Mouse (Mus musculus) ES-Bruce4 (cell line): ENCODE measurements around the gene Sgms1. TPM values are rescaled to one million over a fixed set of nuclear protein-coding genes. Genes with fewer than 3 reads are reported as not detected.

ENCODE experiments used
- H3K27ac ChIP-seq: 2 replicates; pipeline ENCODE4 v1.5.1; 2012; ENCODE audit warnings: low read length, inconsistent platforms; ENCODE audit not compliant: insufficient read depth
- H3K27me3 ChIP-seq: 2 replicates; pipeline ENCODE4 v1.6.1; 2012; ENCODE audit warnings: mild to moderate bottlenecking, low read length, inconsistent platforms; ENCODE audit not compliant: control insufficient read depth, poor library complexity, insufficient read depth, severe bottlenecking
- H3K36me3 ChIP-seq: 2 replicates; pipeline ENCODE4 v1.6.1; 2012; ENCODE audit warnings: inconsistent platforms, mild to moderate bottlenecking, low read length, moderate library complexity; ENCODE audit not compliant: control insufficient read depth, poor library complexity, insufficient read depth, severe bottlenecking
- H3K4me1 ChIP-seq: one replicate; pipeline ENCODE4 v1.8.1; 2011; ENCODE audit warnings: low read length; ENCODE audit not compliant: control insufficient read depth, insufficient read depth
- H3K4me3 ChIP-seq: 2 replicates; pipeline ENCODE4 v1.5.1; 2011; ENCODE audit warnings: low read depth, mild to moderate bottlenecking, low read length
- H3K9ac ChIP-seq: 2 replicates; pipeline ENCODE4 v1.6.1; 2012; ENCODE audit warnings: low read depth, mild to moderate bottlenecking, inconsistent platforms; ENCODE audit not compliant: poor library complexity, severe bottlenecking
- H3K9me3 ChIP-seq: replicated peaks from 2 replicates; pipeline ENCODE4 v1.6.1; 2012; ENCODE audit warnings: mild to moderate bottlenecking, low read length, inconsistent platforms; ENCODE audit not compliant: control insufficient read depth, poor library complexity, insufficient read depth, severe bottlenecking
- CTCF ChIP-seq: IDR thresholded peaks from one replicate; pipeline ENCODE4 v1.8.1; 2011; ENCODE audit warnings: low read depth, low read length
- EP300 ChIP-seq: IDR thresholded peaks from 2 replicates; pipeline ENCODE4 v1.6.1; 2011; ENCODE audit warnings: low read depth, low read length; ENCODE audit not compliant: insufficient read depth
- POLR2A ChIP-seq: IDR thresholded peaks from one replicate; pipeline ENCODE4 v1.8.1; 2011; ENCODE audit warnings: low read length; ENCODE audit not compliant: insufficient read depth
- polyA plus RNA-seq: library from polyadenylated mRNA; stranded (reverse); fragments of >200 nt; gene quantifications from 2 replicates; pipeline ENCODE4 v1.2.4, GENCODE M21; 2011; ENCODE audit warnings: low read depth; ENCODE audit not compliant: missing spikeins, insufficient read depth, insufficient read length

The Sgms1 gene
- polyA plus RNA-seq, 1 experiment, result 69.7 TPM

- Histone ChIP-seq H3K27me3 (no peaks in the 10 kb centered on the region), H3K9me3 (no peaks in the 10 kb centered on the region), H3K9ac (no peak overlapping the region), H3K27ac (no peak overlapping the region), H3K36me3 (no peaks in the 10 kb centered on the region), H3K4me1 (peaks cover 1% of the 10 kb centered on the region), H3K4me3 (no peak overlapping the region)
- TF ChIP-seq CTCF, result no peak
- no peak for TF ChIP-seq EP300
- TF ChIP-seq POLR2A, result no peak
Measured at GRCm38 (mm10) chr19:32337708-32338107, 51.8 kb downstream of the Sgms1 start.

GRCm38 (mm10) chr19:32334751-32335150, 54.8 kb downstream of the Sgms1 start:
- H3K27ac ChIP-seq, result no peak overlapping the region
- no peak overlapping the region for H3K9ac ChIP-seq
- H3K36me3 ChIP-seq, result no peaks in the 10 kb centered on the region
- no peaks in the 10 kb centered on the region for H3K9me3 ChIP-seq
- no peak for TF ChIP-seq CTCF
- TF ChIP-seq POLR2A, result no peak
- no peak for TF ChIP-seq EP300
- no peak overlapping the region for H3K4me3 ChIP-seq
- peaks cover 1% of the 10 kb centered on the region for H3K4me1 ChIP-seq
- no peaks in the 10 kb centered on the region for H3K27me3 ChIP-seq

- peaks cover 1% of the 10 kb centered on the region for H3K4me1 ChIP-seq
- no peak overlapping the region for H3K9ac ChIP-seq
- H3K9me3 ChIP-seq, result no peaks in the 10 kb centered on the region
- no peak for TF ChIP-seq POLR2A
- no peak for TF ChIP-seq EP300
- TF ChIP-seq CTCF, result no peak
- no peaks in the 10 kb centered on the region for H3K27me3 ChIP-seq
- no peak overlapping the region for H3K27ac ChIP-seq
- no peaks in the 10 kb centered on the region for H3K36me3 ChIP-seq
- no peak overlapping the region for H3K4me3 ChIP-seq
Measured at GRCm38 (mm10) chr19:32333544-32333943, 56.0 kb downstream of the Sgms1 start.

GRCm38 (mm10) chr19:32332779-32333460, 56.6 kb downstream of the Sgms1 start:
- H3K4me1 ChIP-seq, result peaks cover 1% of the 10 kb centered on the region
- no peaks in the 10 kb centered on the region for H3K36me3 ChIP-seq
- H3K9me3 ChIP-seq, result no peaks in the 10 kb centered on the region
- no peak overlapping the region for H3K27ac ChIP-seq
- TF ChIP-seq EP300 (no peak), POLR2A (no peak), CTCF (no peak)
- H3K27me3 ChIP-seq, result no peaks in the 10 kb centered on the region
- no peak overlapping the region for H3K4me3 ChIP-seq
- H3K9ac ChIP-seq, result no peak overlapping the region

GRCm38 (mm10) chr19:32330231-32330630, 59.3 kb downstream of the Sgms1 start:
- Histone ChIP-seq H3K36me3 (no peaks in the 10 kb centered on the region), H3K9ac (no peak overlapping the region), H3K4me3 (no peak overlapping the region), H3K9me3 (no peaks in the 10 kb centered on the region), H3K27ac (no peak overlapping the region), H3K27me3 (no peaks in the 10 kb centered on the region), H3K4me1 (no peaks in the 10 kb centered on the region)
- no peak for TF ChIP-seq CTCF
- no peak for TF ChIP-seq EP300
- TF ChIP-seq POLR2A, result no peak

- TF ChIP-seq POLR2A (no peak), CTCF (no peak), EP300 (no peak)
Measured at GRCm38 (mm10) chr19:32329511-32329910, 60.0 kb downstream of the Sgms1 start.

More at GRCm38 (mm10) chr19:32329511-32329910, 60.0 kb downstream of the Sgms1 start:
- no peaks in the 10 kb centered on the region for H3K4me1 ChIP-seq
- H3K9me3 ChIP-seq, result no peaks in the 10 kb centered on the region
- H3K9ac ChIP-seq, result no peak overlapping the region
- H3K4me3 ChIP-seq, result no peak overlapping the region
- no peaks in the 10 kb centered on the region for H3K36me3 ChIP-seq
- no peak overlapping the region for H3K27ac ChIP-seq
- H3K27me3 ChIP-seq, result no peaks in the 10 kb centered on the region
